Comparison of ENCODE assay signal across 21 mouse cellular contexts in the genomic region with DNA sequence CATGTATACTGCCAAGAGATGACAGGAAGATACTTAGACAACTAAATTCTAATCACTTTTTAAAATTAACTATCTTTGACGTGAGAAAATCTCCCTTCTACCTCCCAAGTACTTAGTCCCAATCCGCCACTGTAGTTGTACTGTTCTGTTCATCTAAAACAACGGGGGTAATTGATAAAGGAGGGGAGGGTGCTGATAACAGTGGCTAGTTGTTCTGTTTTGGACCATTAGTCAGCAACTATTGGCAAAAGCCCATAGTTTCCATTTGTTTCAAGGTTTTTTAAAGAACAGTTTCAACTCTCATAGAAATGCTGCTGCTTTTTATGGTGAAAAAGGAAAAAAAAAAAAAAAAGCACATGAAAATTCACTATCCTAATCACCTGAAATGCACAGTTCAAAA. TPM values are rescaled to one million over a fixed set of nuclear protein-coding genes. Genes with fewer than 3 reads are reported as not detected.
DNase-seq lines count a peak whose midpoint lies in the region; ATAC-seq and TF ChIP-seq lines count a peak whose summit lies in the region.
"Had no signal": no experiment of that assay in that cellular context is flagged by ENCODE, and none has a peak within 500 bp of the region (broad histone marks: within the 10 kb centered on the region; RNA-seq: fewer than 3 reads in every experiment).

No protein-coding gene starts in this region.

- H3K9me3 ChIP-seq in midbrain, embryonic 11.5 days (ENCODE audit: control insufficient read depth, low read length), result no peaks in the 10 kb centered on the region
- no peaks in the 10 kb centered on the region for H3K9me3 ChIP-seq in midbrain, embryonic 14.5 days (ENCODE audit: control insufficient read depth, low read length)
- H3K9me3 ChIP-seq: embryonic facial prominence, embryonic 15.5 days; forebrain, embryonic 15.5 days; hindbrain, embryonic 13.5 days; intestine, embryonic 15.5 days had no signal

- peak overlapping the region; percentile 100 for H3K27ac ChIP-seq in gastrocnemius, adult 2 months
- no peak overlapping the region for H3K27ac ChIP-seq in midbrain, embryonic 11.5 days (ENCODE audit: low read depth, low read length)
- H3K27ac ChIP-seq in midbrain, embryonic 14.5 days (replicated peaks; ENCODE audit: low read depth, low read length), result no peak overlapping the region
- peak overlapping the region; percentile 28; the same call in 1 of the 2 replicates for H3K27ac ChIP-seq in bone marrow macrophage, adult 2 months (ENCODE audit: insufficient read depth, low read depth, low read length)
- H3K27ac ChIP-seq: embryonic facial prominence, embryonic 15.5 days; forebrain, embryonic 15.5 days; hindbrain, embryonic 13.5 days; hindbrain, postnatal 0 days had no signal

- no peaks in the 10 kb centered on the region for H3K27me3 ChIP-seq in midbrain, embryonic 11.5 days (ENCODE audit: control insufficient read depth, insufficient read depth, low read length)
- H3K27me3 ChIP-seq in midbrain, embryonic 14.5 days (ENCODE audit: control insufficient read depth, insufficient read depth, low read length), result no peaks in the 10 kb centered on the region
- H3K27me3 ChIP-seq: embryonic facial prominence, embryonic 15.5 days; forebrain, embryonic 15.5 days; hindbrain, embryonic 13.5 days; intestine, embryonic 15.5 days had no signal

- no peak for TF ChIP-seq POLR2A in bone marrow macrophage, adult 2 months (IDR thresholded peaks at IDR 0.05; ENCODE audit: borderline replicate concordance, low read depth, low read length)

- H3K4me2 ChIP-seq in midbrain, embryonic 11.5 days, result no peak overlapping the region
- no peak overlapping the region for H3K4me2 ChIP-seq in midbrain, embryonic 14.5 days (ENCODE audit: low read length)
- H3K4me2 ChIP-seq: embryonic facial prominence, embryonic 15.5 days; forebrain, embryonic 15.5 days; hindbrain, embryonic 13.5 days; intestine, embryonic 15.5 days had no signal

- 88% methylated on average over 3 of the region's 3 CpGs for WGBS in midbrain, embryonic 11.5 days
- 89% methylated on average over 3 of the region's 3 CpGs for WGBS in midbrain, embryonic 14.5 days

- H3K4me3 ChIP-seq in gastrocnemius, adult 2 months, result no peak overlapping the region
- H3K4me3 ChIP-seq in midbrain, embryonic 11.5 days (ENCODE audit: low read depth, low read length), result no peak overlapping the region
- H3K4me3 ChIP-seq in midbrain, embryonic 14.5 days (replicated peaks; ENCODE audit: low read depth, low read length), result no peak overlapping the region
- H3K4me3 ChIP-seq in bone marrow macrophage, adult 2 months (ENCODE audit: insufficient read depth, low read length), result no peak overlapping the region
- H3K4me3 ChIP-seq: embryonic facial prominence, embryonic 15.5 days; erythroblast, embryonic 14.5 days; forebrain, embryonic 15.5 days; hindbrain, embryonic 13.5 days; intestine, embryonic 15.5 days had no signal

- no peaks in the 10 kb centered on the region for H3K4me1 ChIP-seq in midbrain, embryonic 11.5 days (ENCODE audit: control insufficient read depth, insufficient read depth, low read length)
- 0 out of 2 replicates have a peak, but pooled peaks cover 3% of the 10 kb centered on the region for H3K4me1 ChIP-seq in midbrain, embryonic 14.5 days (ENCODE audit: control insufficient read depth, insufficient read depth, low read length)
- peaks cover 10% of the 10 kb centered on the region for H3K4me1 ChIP-seq in bone marrow macrophage, adult 2 months (ENCODE audit: control insufficient read depth, insufficient read depth, low read length)
- H3K4me1 ChIP-seq: embryonic facial prominence, embryonic 15.5 days; intestine, embryonic 15.5 days had no signal

- DNase-seq in gastrocnemius, adult 2 months, result no peak
- no peak for DNase-seq in gastrocnemius, postnatal 4 days (ENCODE audit: low spot score in 2 of 2)
- DNase-seq in midbrain, embryonic 11.5 days (ENCODE audit: low spot score, missing footprints), result peak; percentile 19
- DNase-seq in midbrain, embryonic 14.5 days, result no peak
- no peak for DNase-seq in urinary bladder, postnatal 25 days (ENCODE audit: low spot score)
- DNase-seq in embryo, embryonic 10 days (ENCODE audit: low spot score), result no peak
- DNase-seq: adrenal gland, adult 8-10 months; adrenal gland, postnatal 36 days; cerebellum, adult 2 months; cerebellum, postnatal 10 days; embryo, embryonic 11 days; gastrocnemius, postnatal 10 days; heart, postnatal 14 days had no signal

- H3K9ac ChIP-seq in midbrain, embryonic 11.5 days (ENCODE audit: low read length), result no peak overlapping the region
- H3K9ac ChIP-seq in midbrain, embryonic 14.5 days (replicated peaks; ENCODE audit: low read length), result no peak overlapping the region
- H3K9ac ChIP-seq: embryonic facial prominence, embryonic 15.5 days; forebrain, embryonic 15.5 days; hindbrain, embryonic 13.5 days; intestine, embryonic 15.5 days had no signal

- intact Hi-C loops in gastrocnemius, adult 2 months (cut with DNase I), result loop anchor here (5.0 kb wide), 1 partner anchor 56 kb away; a partner anchor contains a TSS

- no peaks in the 10 kb centered on the region for H3K36me3 ChIP-seq in midbrain, embryonic 11.5 days (ENCODE audit: control insufficient read depth, insufficient read depth, low read length)
- no peaks in the 10 kb centered on the region for H3K36me3 ChIP-seq in midbrain, embryonic 14.5 days (ENCODE audit: control insufficient read depth, insufficient read depth, low read length)
- H3K36me3 ChIP-seq: embryonic facial prominence, embryonic 15.5 days; forebrain, embryonic 15.5 days; hindbrain, embryonic 13.5 days; intestine, embryonic 15.5 days had no signal

- ATAC-seq in midbrain, embryonic 11.5 days (ENCODE audit: low FRiP score), result no peak
- no peak for ATAC-seq in midbrain, embryonic 14.5 days (ENCODE audit: low FRiP score, low TSS enrichment)
- ATAC-seq: forebrain, embryonic 15.5 days; hindbrain, postnatal 0 days; intestine, embryonic 15.5 days had no signal

- no peak for TF ChIP-seq CTCF in gastrocnemius, adult 2 months (IDR thresholded peaks at IDR 0.05)
- TF ChIP-seq CTCF in bone marrow macrophage, adult 2 months (IDR thresholded peaks at IDR 0.05; ENCODE audit: low read depth, low read length), result no peak

RNA-seq across cellular contexts. Expression of a gene that starts 2.5 kb away (rescaled TPM):
- total RNA-seq in gastrocnemius, adult 2 months (2021), result 10 to 100 TPM in 1 of 2 experiments, 1 to 10 TPM in 1; 9.2 to 11.3 TPM
- total RNA-seq in gastrocnemius, postnatal 4 days (2021), result 1 to 10 TPM; 4.5 to 4.6 TPM
- 17.0 and 17.1 TPM in 2 replicates for polyA plus RNA-seq in midbrain, embryonic 11.5 days (2014; fragmentation: Nextera tagmentation; extraction: Ambion mirVana)
- polyA plus RNA-seq in midbrain, embryonic 14.5 days (2014; fragmentation: Nextera tagmentation; extraction: Ambion mirVana), result 2.3 and 3.9 TPM in 2 replicates
- polyA plus RNA-seq in bone marrow macrophage, adult 2 months (2012; ENCODE audit: insufficient read depth, insufficient read length, missing spikeins), result 1.8 and 2.1 TPM in 2 replicates

RNA-seq across cellular contexts. Expression of a gene that starts 33.2 kb away (rescaled TPM):
- 100 to 1,000 TPM in 1 of 2 experiments, 10 to 100 TPM in 1; 90.8 to 122 TPM for total RNA-seq in gastrocnemius, adult 2 months (2021)
- total RNA-seq in gastrocnemius, postnatal 4 days (2021), result 100 to 1,000 TPM; 128 TPM
- polyA plus RNA-seq in midbrain, embryonic 11.5 days (2014; fragmentation: Nextera tagmentation; extraction: Ambion mirVana), result 106 and 115 TPM in 2 replicates
- 72.5 and 88.4 TPM in 2 replicates for polyA plus RNA-seq in midbrain, embryonic 14.5 days (2014; fragmentation: Nextera tagmentation; extraction: Ambion mirVana)
- 63.2 and 66.2 TPM in 2 replicates for polyA plus RNA-seq in bone marrow macrophage, adult 2 months (2012; ENCODE audit: insufficient read depth, insufficient read length, missing spikeins)

RNA-seq across cellular contexts. Expression of a gene that starts 58.1 kb away (rescaled TPM):
- 1 to 10 TPM; 3.5 to 4.1 TPM for total RNA-seq in gastrocnemius, adult 2 months (2021)
- 10 to 100 TPM; 12.6 to 12.8 TPM for total RNA-seq in gastrocnemius, postnatal 4 days (2021)
- 93.1 and 98.3 TPM in 2 replicates for polyA plus RNA-seq in midbrain, embryonic 11.5 days (2014; fragmentation: Nextera tagmentation; extraction: Ambion mirVana)
- polyA plus RNA-seq in midbrain, embryonic 14.5 days (2014; fragmentation: Nextera tagmentation; extraction: Ambion mirVana), result 73.7 and 85.6 TPM in 2 replicates
- 31.0 and 33.2 TPM in 2 replicates for polyA plus RNA-seq in bone marrow macrophage, adult 2 months (2012; ENCODE audit: insufficient read depth, insufficient read length, missing spikeins)

RNA-seq across cellular contexts. Expression of a gene that starts 58.3 kb away (rescaled TPM):
- total RNA-seq in gastrocnemius, adult 2 months (2021), result under 1 TPM in 1 of 2 experiments, not detected in 1; 0.13 TPM
- total RNA-seq in gastrocnemius, postnatal 4 days (2021), result under 1 TPM; 0.29 to 0.34 TPM
- polyA plus RNA-seq in midbrain, embryonic 11.5 days (2014; fragmentation: Nextera tagmentation; extraction: Ambion mirVana), result 0.08 and 0.30 TPM in 2 replicates
- 0.09 and 0.47 TPM in 2 replicates for polyA plus RNA-seq in midbrain, embryonic 14.5 days (2014; fragmentation: Nextera tagmentation; extraction: Ambion mirVana)
- polyA plus RNA-seq in bone marrow macrophage, adult 2 months (2012; ENCODE audit: insufficient read depth, insufficient read length, missing spikeins), result not detected in 2 replicates
- total RNA-seq: adrenal gland, postnatal 36 days; hematopoietic stem cell, adult 5-6 weeks had no signal
- polyA plus RNA-seq: erythroblast, embryonic 14.5 days had no signal

Comparison
In these comparisons a context has a peak if more than half of its experiments do, and no peak if none do; other contexts are left out.
1. H3K27ac ChIP-seq: peak in gastrocnemius, adult 2 months (single experiment) and bone marrow macrophage, adult 2 months (single experiment); none in midbrain, embryonic 11.5 days (single experiment) and midbrain, embryonic 14.5 days (single experiment).